13 mouse cellular contexts compared by ENCODE assay signal in genomic region chr1:171257781-171258180, GRCm38 (mm10). TPM values are rescaled to one million over a fixed set of nuclear protein-coding genes. Genes with fewer than 3 reads are reported as not detected.
DNase-seq lines count a peak whose midpoint lies in the region; TF ChIP-seq lines count a peak whose summit lies in the region.
"Had no signal": no experiment of that assay in that cellular context is flagged by ENCODE, and none has a peak within 500 bp of the region (broad histone marks: within the 10 kb centered on the region; RNA-seq: fewer than 3 reads in every experiment).

No protein-coding gene starts in this region.

- no peak for TF ChIP-seq CTCF in gastrocnemius, adult 2 months (IDR thresholded peaks at IDR 0.05)
- TF ChIP-seq CTCF in MEL (IDR thresholded peaks at IDR 0.05 in 2 of 3, conservative IDR thresholded peaks at IDR 0.05 in 1 of 3; ENCODE audit: control insufficient read depth in 1 of 3, insufficient read depth in 1 of 3, low read depth in 2 of 3, low read length in 3 of 3, poor library complexity in 1 of 3, severe bottlenecking in 1 of 3): no peak

- H3K27ac ChIP-seq in gastrocnemius, adult 2 months: no peak overlapping the region
- no peak overlapping the region for H3K27ac ChIP-seq in MEL (ENCODE audit: control insufficient read depth, low read depth, low read length)
- H3K27ac ChIP-seq: embryonic facial prominence, embryonic 10.5 days; embryonic facial prominence, embryonic 12.5 days; forebrain, embryonic 13.5 days; forebrain, embryonic 15.5 days had no signal

- H3K4me3 ChIP-seq in gastrocnemius, adult 2 months: no peak overlapping the region
- no peak overlapping the region for H3K4me3 ChIP-seq in MEL (ENCODE audit: control insufficient read depth in 1 of 2, insufficient read depth in 1 of 2, low read depth in 2 of 2, low read length in 2 of 2)
- H3K4me3 ChIP-seq: embryonic facial prominence, embryonic 10.5 days; embryonic facial prominence, embryonic 12.5 days; forebrain, embryonic 13.5 days; forebrain, embryonic 15.5 days had no signal

- no peaks in the 10 kb centered on the region for H3K9me3 ChIP-seq in MEL (replicated peaks; ENCODE audit: insufficient read depth, low read length)
- H3K9me3 ChIP-seq: embryonic facial prominence, embryonic 10.5 days; embryonic facial prominence, embryonic 12.5 days; forebrain, embryonic 13.5 days; forebrain, embryonic 15.5 days; G1E had no signal

- DNase-seq in gastrocnemius, adult 2 months: peak; percentile 19
- DNase-seq in gastrocnemius, postnatal 14 days: no peak
- DNase-seq in MEL (ENCODE audit: low read depth, low spot score): no peak
- no peak for DNase-seq in spleen, adult 12 weeks (ENCODE audit: low spot score)
- no peak for DNase-seq in right cerebral cortex, adult 2 months (ENCODE audit: low spot score in 2 of 2)
- DNase-seq: adrenal gland, adult 8-10 months; cerebellum, adult 11-12 months had no signal

- no peaks in the 10 kb centered on the region for H3K36me3 ChIP-seq in MEL (ENCODE audit: control insufficient read depth in 1 of 2, insufficient read depth in 2 of 2, low read length in 2 of 2)
- H3K36me3 ChIP-seq: forebrain, embryonic 15.5 days; G1E had no signal

- TF ChIP-seq EP300 in MEL (IDR thresholded peaks at IDR 0.05; ENCODE audit: low read depth in 1 of 2, low read length in 2 of 2): no peak

- H3K27me3 ChIP-seq in MEL (ENCODE audit: control insufficient read depth in 1 of 2, insufficient read depth in 2 of 2, low read length in 2 of 2): peaks cover 0 to 5% of the 10 kb centered on the region in 2 experiments; a peak in 3 of 4 replicates
- H3K27me3 ChIP-seq: embryonic facial prominence, embryonic 12.5 days; forebrain, embryonic 13.5 days; forebrain, embryonic 15.5 days had no signal

- no peak overlapping the region for H3K9ac ChIP-seq in MEL (ENCODE audit: control insufficient read depth, low read depth, low read length, poor library complexity, severe bottlenecking)
- H3K9ac ChIP-seq: embryonic facial prominence, embryonic 12.5 days; forebrain, embryonic 13.5 days; forebrain, embryonic 15.5 days; forebrain, postnatal 0 days had no signal

- H3K79me2 ChIP-seq in MEL (ENCODE audit: control insufficient read depth, insufficient read depth, low read length, poor library complexity): no peaks in the 10 kb centered on the region

- 0 out of 4 replicates have a peak, but pooled peaks cover 0 to under 1% of the 10 kb centered on the region in 2 experiments for H3K4me1 ChIP-seq in MEL (ENCODE audit: control insufficient read depth in 1 of 2, insufficient read depth in 2 of 2, low read length in 2 of 2)

- TF ChIP-seq RAD21 in MEL (IDR thresholded peaks at IDR 0.05; ENCODE audit: low read depth, low read length): no peak

- intact Hi-C loops in gastrocnemius, adult 2 months (cut with DNase I): loop anchor here (2.0 kb wide), 2 partner anchors 35 to 141 kb away; partner anchors contain the start of gene Tomm40l
- intact Hi-C loops in gastrocnemius, postnatal 14 days (cut with DNase I; ENCODE audit: low total_unique reads): loop anchor here (2.0 to 5.0 kb wide), 2 partner anchors 35 to 140 kb away; partner anchors contain the start of gene Tomm40l

- no peak for TF ChIP-seq POLR2A in MEL (IDR thresholded peaks at IDR 0.05; ENCODE audit: control insufficient read depth in 1 of 2, insufficient read depth in 1 of 2, low read depth in 1 of 2, low read length in 2 of 2, poor library complexity in 1 of 2)

TF ChIP-seq in MEL, 35 proteins besides CTCF, POLR2A, EP300 and RAD21:
- TF ChIP-seq MAFK (IDR thresholded peaks at IDR 0.05; ENCODE audit: borderline replicate concordance, low read depth, low read length) (peak; percentile 24; the same call in 1 of the 2 replicates), MAX (IDR thresholded peaks at IDR 0.05; ENCODE audit: low read length) (no peak), BHLHE40 (IDR thresholded peaks at IDR 0.05; ENCODE audit: borderline replicate concordance, low read depth, low read length) (no peak), GATA1 (IDR thresholded peaks at IDR 0.05; ENCODE audit: low read depth, low read length) (no peak), USF1 (IDR thresholded peaks at IDR 0.05; ENCODE audit: low read depth, low read length) (no peak), ELF1 (IDR thresholded peaks at IDR 0.05; ENCODE audit: low read depth, low read length) (no peak)

RNA-seq across cellular contexts. Expression of gene Ndufs2, which starts 6.6 kb away (rescaled TPM):
- total RNA-seq in gastrocnemius, adult 2 months (2021): 1,000 to 10,000 TPM; 1,014 to 1,063 TPM
- 100 to 1,000 TPM; 580 to 737 TPM for total RNA-seq in gastrocnemius, postnatal 14 days (2021)
- total RNA-seq in MEL (2012; rRNA removed): 164 and 169 TPM in 2 replicates
- polyA plus RNA-seq in MEL (2012; ENCODE audit: insufficient read depth in 1 of 2, insufficient read length in 2 of 2, low read depth in 1 of 2, low replicate concordance in 2 of 2, missing spikeins in 1 of 2): 100 to 1,000 TPM; 292 to 415 TPM

RNA-seq across cellular contexts. Expression of gene Adamts4, which starts 7.6 kb away (rescaled TPM):
- under 1 TPM; 0.15 to 0.73 TPM for total RNA-seq in gastrocnemius, adult 2 months (2021)
- total RNA-seq in gastrocnemius, postnatal 14 days (2021): 1 to 10 TPM; 2.4 to 3.1 TPM
- not detected in 2 replicates for total RNA-seq in MEL (2012; rRNA removed)
- under 1 TPM in 1 of 2 experiments, not detected in 1; 0.03 TPM for polyA plus RNA-seq in MEL (2012; ENCODE audit: insufficient read depth in 1 of 2, insufficient read length in 2 of 2, low read depth in 1 of 2, low replicate concordance in 2 of 2, missing spikeins in 1 of 2)

RNA-seq across cellular contexts. Expression of gene B4galt3, which starts 12.3 kb away (rescaled TPM):
- total RNA-seq in gastrocnemius, adult 2 months (2021): 10 to 100 TPM; 12.1 to 12.5 TPM
- 1 to 10 TPM; 5.9 to 9.4 TPM for total RNA-seq in gastrocnemius, postnatal 14 days (2021)
- total RNA-seq in MEL (2012; rRNA removed): 16.5 and 16.8 TPM in 2 replicates
- 10 to 100 TPM in 1 of 2 experiments, not detected in 1; 33.1 TPM for polyA plus RNA-seq in MEL (2012; ENCODE audit: insufficient read depth in 1 of 2, insufficient read length in 2 of 2, low read depth in 1 of 2, low replicate concordance in 2 of 2, missing spikeins in 1 of 2)

RNA-seq across cellular contexts. Expression of gene Ppox, which starts 23.2 kb away (rescaled TPM):
- total RNA-seq in gastrocnemius, adult 2 months (2021): 1 to 10 TPM; 7.9 to 8.6 TPM
- total RNA-seq in gastrocnemius, postnatal 14 days (2021): 10 to 100 TPM in 1 of 2 experiments, 1 to 10 TPM in 1; 9.6 to 11.8 TPM
- 21.5 and 27.0 TPM in 2 replicates for total RNA-seq in MEL (2012; rRNA removed)
- polyA plus RNA-seq in MEL (2012; ENCODE audit: insufficient read depth in 1 of 2, insufficient read length in 2 of 2, low read depth in 1 of 2, low replicate concordance in 2 of 2, missing spikeins in 1 of 2): 10 to 100 TPM in 1 of 2 experiments, not detected in 1; 63.6 TPM

RNA-seq across cellular contexts. Expression of gene Fcer1g, which starts 23.6 kb away (rescaled TPM):
- total RNA-seq in gastrocnemius, adult 2 months (2021): 1 to 10 TPM; 2.5 to 6.1 TPM
- 1 to 10 TPM; 6.3 to 7.1 TPM for total RNA-seq in gastrocnemius, postnatal 14 days (2021)
- 0.36 and 0.62 TPM in 2 replicates for total RNA-seq in MEL (2012; rRNA removed)
- 1 to 10 TPM in 1 of 2 experiments, not detected in 1; 1.1 TPM for polyA plus RNA-seq in MEL (2012; ENCODE audit: insufficient read depth in 1 of 2, insufficient read length in 2 of 2, low read depth in 1 of 2, low replicate concordance in 2 of 2, missing spikeins in 1 of 2)
